Mouse (Mus musculus) T-helper 1 cell (primary cell): Measurements from ENCODE around the gene Isoc2a.
"Not testable (repeated sequence)": the region's sequence is repeated elsewhere in the genome, so short reads cannot be mapped to it uniquely, and the experiment has no call there.

Experiments
- in situ Hi-C: fragments of 300-600 bp; cut with MboI, MseI; formaldehyde crosslinking; loops from one replicate; pipeline ENCODE4 v1.15.1; 2025; ENCODE audit warnings: high pct_unique_total_duplicates

Isoc2a gene

DNA sequence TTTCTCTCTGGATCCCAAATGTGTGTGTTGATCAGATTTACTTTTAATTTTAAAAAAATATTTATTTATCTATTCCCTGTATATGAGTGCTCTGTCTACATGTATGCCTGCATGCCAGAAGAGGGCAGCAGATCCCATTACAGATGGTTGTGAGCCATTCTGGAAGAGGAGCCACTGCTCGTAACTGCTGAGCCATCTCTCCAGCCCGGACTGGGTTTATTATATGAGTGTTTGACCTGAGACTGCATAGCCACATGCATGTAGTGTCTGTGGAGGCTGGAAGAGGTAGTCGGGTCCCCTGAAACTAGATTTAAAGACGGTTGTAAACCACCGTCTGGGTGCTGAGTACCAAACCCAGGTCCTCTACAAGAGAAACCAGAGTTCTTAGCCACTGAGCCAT is 11.9 kb upstream of the Isoc2a start:
- in situ Hi-C loops: no loop called here

DNA sequence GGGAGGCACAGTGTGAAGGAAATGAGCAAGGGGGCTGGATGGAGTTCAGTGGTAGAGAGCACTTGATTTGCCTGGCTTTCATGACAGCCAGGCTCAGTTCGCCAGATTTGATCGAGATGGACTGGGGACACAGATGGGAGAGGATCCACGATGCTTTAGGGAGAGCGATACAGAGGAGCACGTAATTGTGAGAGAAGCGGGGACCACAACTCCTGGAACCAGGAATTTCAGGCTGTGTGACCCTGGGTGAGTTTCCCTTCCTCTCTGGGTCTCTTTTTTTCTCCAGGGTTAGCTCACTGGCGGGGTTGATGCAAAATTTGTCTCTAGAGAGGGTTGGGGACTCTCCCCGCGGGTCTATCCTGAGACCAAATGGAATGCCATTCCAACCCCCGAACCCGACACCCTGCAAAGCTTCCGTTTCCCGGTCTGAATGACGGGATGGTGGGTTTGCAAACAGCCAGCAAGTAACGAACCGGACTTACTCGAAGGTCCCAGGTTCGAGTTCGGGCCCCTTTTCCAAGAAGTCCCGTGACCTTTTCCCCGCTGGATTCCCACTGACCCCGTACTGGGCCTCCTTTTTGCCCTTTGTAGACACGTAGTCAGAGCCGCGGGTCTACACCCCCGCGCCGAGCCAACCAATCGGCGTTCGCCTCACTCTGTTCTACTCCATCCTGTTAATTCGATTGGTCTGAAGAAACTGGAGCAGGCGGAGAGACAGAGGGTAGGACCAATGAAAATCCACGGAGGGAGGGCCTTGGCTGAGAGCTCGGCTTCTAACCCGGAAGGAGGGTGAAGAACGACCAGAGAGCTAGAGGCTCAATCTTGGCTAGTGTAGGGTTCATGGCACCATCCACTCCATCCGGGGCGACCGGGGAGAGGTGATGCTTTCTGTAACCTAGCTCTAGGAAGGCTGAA is 11.1 kb upstream of the Isoc2a start:
- in situ Hi-C loops: no loop called here

DNA sequence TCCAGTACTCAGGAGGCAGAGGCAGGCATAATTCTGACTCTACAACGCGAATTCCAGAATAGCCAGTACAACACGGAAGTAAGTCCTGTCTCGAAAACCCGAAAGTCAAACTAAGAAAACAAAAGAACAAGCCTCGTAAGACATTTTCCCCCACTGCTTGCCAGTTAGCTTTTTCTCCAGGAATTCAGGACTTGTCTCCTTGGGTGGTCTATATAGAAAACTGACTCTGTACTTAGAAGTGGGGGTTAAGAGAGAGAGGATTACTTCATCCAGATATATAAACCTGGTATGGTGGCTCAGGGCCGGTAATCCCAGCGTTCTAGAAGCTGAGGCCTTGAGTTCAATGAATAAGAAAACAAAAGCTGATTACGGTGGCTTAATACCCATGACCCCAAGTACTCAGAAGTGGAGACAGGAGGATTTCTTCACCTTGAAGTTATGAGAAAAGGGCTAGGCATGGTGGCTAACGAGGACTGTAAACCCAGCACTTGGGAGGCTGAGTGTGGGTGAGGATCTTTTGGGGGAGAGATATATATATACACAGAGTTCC is 10.2 kb upstream of the Isoc2a start:
- in situ Hi-C loops: no loop called here

DNA sequence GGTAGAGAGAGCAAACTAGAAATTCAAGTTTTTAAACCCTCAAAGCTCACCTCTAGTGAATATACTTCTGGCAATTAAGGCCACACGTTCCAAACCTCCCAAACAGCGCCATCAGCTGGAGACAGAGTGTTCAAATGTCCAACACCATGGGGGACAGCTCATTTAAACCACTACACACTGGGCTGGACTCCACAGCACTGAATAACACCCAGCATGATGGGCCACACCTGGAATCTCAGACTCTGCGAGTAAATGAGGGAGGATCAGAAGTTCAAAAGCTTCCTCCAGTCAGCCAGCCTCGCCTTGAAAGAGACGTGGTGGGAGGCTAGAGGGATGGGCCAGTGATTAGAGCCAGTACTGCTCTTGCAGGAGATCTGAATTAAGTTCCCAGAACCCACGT is 6.8 kb upstream of the Isoc2a start, which contains the start of gene Isoc2b:
TSS of gene Isoc2b (minus strand) at position 126 of the 400 bp plus-strand sequence.
- in situ Hi-C loops: loop anchor here (5.0 kb wide), 1 partner anchor 423 kb away; the partner anchor contains the start of gene Rdh13

DNA sequence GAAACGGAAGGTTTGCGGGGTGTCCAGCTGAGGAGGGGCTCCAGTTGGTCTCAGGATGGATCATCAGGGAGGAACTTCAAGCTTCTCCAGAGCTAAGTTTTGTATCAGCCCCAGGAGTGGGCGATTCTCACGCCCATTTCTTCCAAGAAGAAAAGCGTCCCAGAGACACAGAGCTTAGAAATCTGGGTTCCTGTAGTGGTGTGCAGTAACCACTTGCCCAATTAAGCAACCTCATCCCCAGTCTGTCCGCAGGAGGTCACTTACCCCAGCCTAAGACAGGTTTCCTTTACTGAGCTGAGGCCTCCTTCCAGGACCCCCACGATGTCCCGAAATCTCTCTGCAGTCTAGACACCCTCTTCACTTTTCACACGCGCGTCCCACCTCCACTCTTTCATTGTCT is 273 bp downstream of the Isoc2a start:
- in situ Hi-C loops: no loop called here

DNA sequence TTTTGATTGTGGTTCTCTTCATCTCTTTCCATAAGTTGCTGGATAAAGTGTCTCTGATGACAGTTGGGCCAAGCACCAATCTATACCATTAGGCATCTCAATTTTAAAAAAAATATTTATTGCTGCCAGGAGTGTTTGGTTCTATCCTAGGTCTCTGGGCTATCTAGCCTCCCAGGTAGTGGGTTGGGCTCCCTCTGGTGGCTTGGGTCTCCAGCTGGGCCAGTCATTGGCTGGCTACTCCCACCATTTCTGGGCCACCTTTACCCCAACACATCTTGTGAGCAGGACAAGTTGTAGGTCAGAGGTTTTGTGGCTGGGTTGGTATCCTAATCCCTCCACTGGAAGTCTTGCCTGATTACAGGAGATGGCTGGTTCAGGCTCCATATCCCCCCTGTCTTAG is 1.2 kb downstream of the Isoc2a start:
- in situ Hi-C loops: no loop called here

DNA sequence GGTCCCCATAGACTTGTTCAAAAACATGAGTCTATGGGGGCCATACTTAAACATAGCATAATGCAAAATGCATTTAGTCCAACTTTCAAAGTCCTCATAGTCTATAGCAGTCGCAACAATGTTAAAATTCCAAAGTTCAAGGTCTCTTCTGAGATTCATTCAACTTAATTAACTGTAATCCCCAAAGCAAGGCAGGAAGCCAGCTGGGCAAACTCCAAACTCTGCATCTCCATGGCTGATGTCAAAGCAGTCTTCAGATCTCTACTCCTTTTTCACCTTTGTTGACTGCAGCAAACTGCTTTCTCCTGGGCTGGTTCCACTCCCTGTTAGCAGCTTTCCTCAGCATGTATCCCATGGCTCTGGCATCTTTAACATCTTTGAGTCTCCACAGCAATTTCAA is 2.1 kb downstream of the Isoc2a start:
- in situ Hi-C loops: not testable (repeated sequence)

DNA sequence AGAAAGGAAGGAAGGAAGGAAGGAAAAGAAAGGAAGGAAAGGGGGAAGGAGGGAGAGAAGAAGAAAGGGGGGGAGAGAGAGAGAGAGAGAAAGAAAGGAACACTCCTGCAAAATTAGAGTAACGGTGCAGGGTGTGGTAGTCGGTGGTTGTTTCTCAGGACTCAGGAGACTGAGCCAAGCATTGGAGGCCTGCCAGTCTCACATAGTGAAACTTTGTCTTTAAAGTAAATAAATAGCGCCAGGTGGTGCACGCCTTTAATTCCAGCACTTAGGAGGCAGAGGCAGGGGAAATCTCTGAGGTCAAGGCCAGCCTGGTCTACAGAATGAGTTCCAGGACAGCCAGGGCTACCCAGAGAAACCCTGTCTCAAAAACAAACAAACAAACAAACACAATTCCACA is 9.7 kb downstream of the Isoc2a start:
- in situ Hi-C loops: no loop called here

DNA sequence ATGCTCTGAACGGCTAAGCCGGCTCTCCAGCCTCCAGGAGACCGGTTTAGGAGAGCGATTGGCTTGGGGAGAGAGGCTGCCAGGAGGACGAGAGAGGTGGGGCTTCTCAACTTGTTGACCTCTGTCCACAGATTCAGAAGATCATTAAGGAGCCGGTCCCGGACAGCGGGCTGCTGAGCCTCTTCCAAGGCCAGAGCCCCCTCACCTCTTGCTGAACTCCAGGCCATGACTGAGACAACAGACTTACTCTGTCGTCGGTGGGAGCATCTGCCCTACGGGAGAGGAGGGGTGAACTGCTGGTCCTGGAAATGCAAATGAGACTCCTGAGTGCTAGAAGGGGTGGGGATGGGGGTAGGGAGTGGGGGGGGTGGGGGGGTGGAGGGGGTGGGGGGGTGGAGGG is 18.2 kb downstream of the Isoc2a start:
- in situ Hi-C loops: loop anchor here (5.0 kb wide), 1 partner anchor 73 kb away; no protein-coding TSS in a partner anchor

DNA sequence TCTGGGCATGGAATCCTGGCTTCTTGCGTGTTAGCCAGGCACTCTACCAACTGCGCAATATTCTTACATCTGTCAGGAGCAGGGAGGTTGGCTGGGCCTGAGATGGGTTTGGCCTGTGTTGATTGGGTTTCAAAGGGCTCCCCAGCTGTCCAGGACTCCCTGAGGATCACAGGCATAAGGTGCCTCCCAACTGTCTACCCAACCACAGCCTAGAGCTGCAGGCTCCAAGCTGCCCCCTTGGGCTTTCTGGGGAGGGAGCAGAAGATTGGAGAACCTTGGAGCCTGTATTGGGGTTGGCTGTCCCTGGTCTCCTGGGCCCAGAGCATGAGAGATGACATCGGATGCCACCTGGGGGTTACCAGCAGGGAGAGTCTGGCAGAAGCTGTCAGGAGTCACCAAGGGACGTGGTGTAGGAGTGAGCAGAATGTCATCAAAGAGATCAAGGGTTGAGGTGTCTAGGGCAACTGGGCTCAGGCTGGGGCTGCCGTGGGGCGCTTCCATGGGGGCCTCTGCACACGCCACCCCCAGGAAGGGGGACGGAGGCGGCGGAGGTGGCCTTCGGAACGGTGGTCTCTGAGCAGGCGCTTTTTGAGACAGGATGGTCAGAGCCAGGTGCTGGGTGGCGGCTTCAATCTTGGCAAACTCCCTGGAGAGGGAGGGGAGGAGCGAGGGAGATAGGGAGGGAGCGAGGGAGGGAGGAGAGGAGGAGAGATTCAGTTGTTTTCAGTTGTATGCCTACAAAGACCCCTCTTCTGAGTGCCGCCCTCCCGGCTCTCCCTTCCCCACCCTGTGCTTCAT is 22.1 kb downstream of the Isoc2a start:
- in situ Hi-C loops: loop anchor here (5.0 kb wide), 1 partner anchor 77 kb away; no protein-coding TSS in a partner anchor

DNA sequence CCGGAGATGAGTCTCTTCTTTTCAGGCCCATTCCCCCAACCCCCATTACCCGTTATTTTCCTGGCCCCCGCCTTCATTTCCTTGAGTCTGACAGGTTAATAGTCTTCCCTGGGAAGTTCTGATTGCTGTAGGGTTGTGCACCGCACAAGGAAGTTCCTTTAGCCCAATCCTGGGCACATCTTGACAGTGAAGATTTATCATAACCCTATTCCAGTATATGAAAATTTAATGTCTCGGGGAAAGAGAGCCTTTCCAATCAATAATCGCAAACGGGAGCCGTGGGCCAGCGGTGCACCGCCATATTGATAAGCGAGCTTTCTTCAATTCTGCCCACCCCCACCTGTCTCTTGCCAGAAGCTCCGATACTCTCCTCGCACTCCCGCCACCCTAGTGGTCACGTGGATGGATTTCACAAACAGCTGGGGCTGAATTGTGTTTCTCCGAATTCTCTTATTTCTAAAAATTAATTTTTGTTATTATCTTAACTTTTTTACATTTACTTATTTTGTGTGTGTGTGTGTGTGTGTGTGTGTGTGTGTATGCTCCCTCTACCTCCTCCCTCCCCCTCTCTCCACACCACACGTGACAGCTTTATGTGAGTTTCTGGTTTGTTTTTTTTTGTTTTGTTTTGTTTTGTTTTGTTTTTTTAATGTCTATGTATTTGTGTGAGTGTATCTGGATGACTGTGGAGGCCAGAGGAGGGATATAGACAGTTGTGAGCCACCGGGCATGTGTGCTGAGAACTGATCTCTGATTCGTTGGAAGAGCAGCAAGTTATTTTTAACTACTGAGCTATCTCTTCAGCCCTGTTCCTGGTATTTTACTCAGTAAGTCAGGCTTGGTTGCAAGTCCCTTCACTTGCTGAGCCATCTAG is 22.9 kb downstream of the Isoc2a start:
- in situ Hi-C loops: loop anchor here (5.0 kb wide), 1 partner anchor 78 kb away; no protein-coding TSS in a partner anchor

DNA sequence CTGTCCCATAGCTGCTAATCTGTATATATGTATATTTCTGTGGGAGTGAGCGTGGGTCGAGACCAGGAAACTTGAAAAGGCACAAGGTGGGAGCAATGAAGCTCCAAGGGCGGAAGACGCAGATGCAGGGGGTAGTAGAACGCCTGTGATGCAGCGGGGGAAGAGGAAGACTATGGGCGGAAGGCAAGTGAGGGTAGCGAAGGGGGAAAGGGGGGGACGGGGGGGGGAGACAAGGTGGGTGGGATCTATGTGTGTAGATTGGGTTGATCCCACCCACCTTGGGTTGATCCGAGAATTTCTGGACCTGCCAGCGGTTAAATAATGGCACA is 23.5 kb downstream of the Isoc2a start:
- in situ Hi-C loops: no loop called here

DNA sequence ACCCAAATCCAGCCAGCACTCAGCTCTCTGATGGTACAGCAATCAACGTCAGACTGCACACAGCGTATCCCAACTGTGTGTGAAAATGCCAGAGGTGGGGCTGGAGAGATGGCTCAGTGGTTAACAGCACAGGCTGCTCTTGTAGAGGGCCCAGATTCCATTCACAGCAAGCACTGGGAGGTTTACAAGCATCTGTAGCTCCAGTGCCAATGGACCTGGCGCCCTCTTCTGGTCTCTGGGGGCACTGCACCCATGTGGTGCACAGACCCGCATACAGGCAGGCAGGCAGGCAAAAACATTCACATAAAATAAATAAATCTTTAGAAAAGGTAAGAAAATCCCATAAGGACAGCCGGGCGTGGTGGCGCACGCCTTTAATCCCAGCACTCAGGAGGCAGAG is 24.2 kb downstream of the Isoc2a start:
- in situ Hi-C loops: no loop called here

DNA sequence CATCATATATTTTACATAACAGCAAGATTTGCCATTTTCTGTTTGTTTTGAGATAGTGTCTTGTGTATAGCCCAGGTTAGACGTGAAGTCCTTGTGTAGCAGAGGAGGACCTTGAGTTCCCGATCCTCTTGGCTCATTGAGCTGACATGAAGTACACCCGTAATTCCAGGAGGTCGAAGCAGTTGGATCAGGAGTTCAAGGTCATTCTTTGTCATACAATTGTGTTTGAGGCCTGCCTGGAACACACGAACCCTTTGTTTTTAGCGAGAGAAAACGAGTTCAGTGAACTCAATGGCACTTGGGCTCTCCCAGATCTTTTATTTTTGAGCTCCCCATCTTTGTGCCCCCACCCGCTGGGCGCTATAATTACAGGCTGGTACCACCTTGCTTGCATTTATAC is 25.5 kb downstream of the Isoc2a start:
- in situ Hi-C loops: no loop called here

DNA sequence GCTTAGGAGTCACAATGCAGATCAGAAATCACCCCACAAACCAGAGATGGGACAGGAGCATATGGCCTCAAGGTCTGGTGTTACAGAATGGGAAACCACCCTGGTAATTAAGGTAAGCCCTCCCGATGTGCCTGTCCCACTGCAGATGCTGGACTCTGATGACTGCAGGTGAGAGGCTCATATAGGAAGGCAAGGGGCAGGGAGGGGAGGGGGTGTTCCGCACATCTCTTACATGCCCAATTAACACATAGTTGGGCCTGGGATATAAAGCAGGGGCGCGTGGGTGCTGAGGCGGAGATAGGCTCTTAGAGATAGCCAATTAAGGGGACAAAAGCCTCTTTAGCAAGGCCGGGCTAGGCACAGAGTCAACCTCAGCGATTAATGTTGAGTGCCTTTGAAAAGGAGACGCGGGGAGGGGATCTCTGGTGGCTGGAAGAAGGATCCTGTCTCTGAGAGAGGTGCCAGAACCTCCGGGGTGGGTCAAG is 29.6 kb downstream of the Isoc2a start, which contains the start of gene Gm36210:
TSS of gene Gm36210 (minus strand) at position 51 of the 485 bp plus-strand sequence.
- in situ Hi-C loops: no loop called here

DNA sequence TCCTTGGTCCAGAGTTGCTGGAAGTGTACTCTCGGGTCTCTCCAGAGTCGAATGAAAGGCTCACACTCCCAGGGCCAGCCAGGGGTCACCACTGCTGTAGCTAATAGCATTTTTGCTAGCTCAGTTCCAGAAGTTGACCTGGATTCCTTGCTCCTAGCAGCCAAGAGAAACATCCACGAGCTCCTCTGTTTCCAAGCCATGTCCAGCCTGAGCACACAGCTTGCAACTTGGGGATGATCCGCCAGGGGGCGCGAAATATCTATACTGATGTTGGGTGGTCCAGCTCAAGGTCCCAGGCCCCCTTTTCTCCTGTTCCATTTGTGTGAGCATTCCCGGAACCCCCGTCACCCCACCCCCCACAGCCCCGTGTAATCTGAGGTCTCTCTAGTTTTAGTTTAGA is 34.6 kb downstream of the Isoc2a start:
- in situ Hi-C loops: no loop called here

DNA sequence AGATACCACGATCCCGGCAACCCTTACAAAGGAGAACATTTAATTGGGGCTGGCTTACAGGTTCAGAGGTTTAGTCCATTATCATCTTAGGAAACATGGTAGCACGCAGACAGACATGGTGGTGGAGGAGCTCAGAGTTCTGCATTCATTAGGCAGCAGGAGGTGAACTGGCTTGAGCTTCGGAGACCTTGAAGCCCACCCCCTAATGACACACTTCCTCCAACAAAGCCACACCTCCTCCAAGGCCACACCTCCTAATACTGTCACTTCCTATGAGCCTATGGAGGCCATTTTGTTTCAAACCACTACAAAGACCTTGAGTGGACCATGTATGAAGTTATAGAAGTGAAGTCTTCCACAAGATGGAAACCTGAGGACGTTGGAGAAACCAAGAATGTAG is 35.3 kb downstream of the Isoc2a start:
- in situ Hi-C loops: no loop called here

DNA sequence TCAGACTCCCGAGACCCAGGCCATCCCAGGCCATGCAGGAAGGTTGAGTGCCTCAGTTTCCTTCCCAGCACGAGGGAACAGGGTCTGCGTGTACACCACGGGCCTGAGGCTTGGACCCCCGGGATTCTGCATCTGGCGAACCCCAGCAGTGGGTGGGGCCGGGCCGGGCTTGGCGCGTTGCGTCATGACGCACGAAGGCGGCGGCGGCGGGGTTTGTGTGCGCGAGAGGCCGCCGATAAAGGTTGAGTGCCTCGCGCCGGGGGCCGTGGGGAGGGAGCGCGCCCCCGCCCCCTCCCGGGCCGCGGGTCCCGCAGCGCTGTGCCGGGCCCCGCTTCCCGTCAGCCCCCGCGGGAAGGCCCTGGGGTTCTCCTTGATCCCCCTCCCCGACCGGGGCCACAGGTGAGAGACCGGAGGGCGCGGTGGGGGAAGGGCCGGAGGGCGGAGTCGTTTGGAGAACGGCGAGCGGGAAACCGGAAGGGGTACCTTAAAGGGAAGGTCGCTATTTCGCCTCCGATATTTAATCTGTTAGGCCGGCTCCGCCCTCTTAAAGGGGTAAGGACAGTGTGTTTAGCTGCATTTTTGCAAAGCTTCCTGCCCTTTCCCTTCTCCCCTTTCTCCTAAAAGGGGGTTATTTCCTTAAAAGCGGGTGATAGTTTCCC is 38.2 kb downstream of the Isoc2a start, which contains the start of gene Zfp628:
TSS of gene Zfp628 (plus strand) at position 211 of the 659 bp plus-strand sequence.
- in situ Hi-C loops: no loop called here

DNA sequence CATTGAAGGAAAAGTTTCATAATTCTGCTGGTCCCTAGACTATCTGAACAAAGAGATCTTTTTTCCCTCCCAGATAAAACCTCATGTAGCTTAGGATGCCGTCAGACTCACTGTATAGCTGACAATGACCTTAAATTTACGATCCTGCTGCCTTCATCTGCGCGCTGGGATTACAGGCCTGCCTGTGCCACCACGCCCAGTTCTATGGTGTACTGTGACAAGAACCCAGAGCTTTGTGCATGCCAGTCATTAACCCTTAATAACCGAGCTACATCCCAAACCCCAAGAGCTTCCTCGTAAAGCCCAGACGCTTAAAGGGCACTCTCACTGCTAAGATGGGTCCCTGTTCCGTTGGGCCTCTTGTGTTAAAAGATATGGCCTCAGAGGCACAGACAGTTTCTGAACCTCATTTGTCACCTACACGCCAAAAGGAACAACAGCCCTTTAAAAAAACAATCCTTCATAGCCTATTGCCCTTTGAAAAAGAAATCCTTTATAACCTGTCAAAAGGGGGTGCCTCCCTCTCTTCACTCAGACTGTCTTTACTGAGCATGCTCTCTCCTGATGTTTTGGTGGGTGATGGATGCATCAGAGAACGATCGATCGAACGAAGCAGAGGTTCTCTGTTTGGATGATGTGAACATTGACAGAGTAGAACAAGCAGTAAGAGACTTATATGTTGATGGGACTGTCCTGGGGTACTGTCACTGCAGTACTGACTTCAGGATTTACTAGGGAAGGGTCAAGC is 38.9 kb downstream of the Isoc2a start:
- in situ Hi-C loops: no loop called here

DNA sequence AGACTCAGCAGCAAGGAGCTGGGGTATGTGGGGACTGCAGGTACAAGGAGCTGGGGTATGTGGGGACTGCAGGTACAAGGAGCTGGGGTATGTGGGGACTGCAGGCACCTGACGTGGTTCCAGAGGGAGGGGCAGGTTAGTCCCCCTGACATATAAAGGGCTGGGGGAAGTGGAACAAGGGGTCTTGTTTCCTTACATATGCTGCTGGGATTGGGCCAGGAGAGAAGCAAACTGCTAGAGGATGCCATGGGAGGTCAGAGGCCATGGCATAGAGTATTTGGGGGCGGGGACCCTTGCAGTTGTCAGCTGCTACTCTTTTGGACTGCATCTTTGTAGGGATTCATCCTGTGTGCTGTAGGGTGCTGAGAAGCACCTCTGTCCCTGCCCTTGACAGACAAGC is 40.5 kb downstream of the Isoc2a start:
- in situ Hi-C loops: no loop called here
